In genomic region chr5:130813089-130813488, GRCm38 (mm10) we compare ENCODE assay signal across 14 mouse cellular contexts.
DNase-seq lines count a peak whose midpoint lies in the region; ATAC-seq and TF ChIP-seq lines count a peak whose summit lies in the region.
"Had no signal": no experiment of that assay in that cellular context is flagged by ENCODE, and none has a peak within 500 bp of the region (broad histone marks: within the 10 kb centered on the region; RNA-seq: fewer than 3 reads in every experiment).

No protein-coding gene starts in this region.

- H3K9me3 ChIP-seq in lung, embryonic 14.5 days (ENCODE audit: low read depth, low read length) = peaks cover 5% of the 10 kb centered on the region; the same call in 1 of the 2 replicates

- no peaks in the 10 kb centered on the region for H3K4me1 ChIP-seq in kidney, adult 2 months (ENCODE audit: control insufficient read depth, insufficient read depth, low read length)
- no peaks in the 10 kb centered on the region for H3K4me1 ChIP-seq in lung, embryonic 14.5 days (ENCODE audit: insufficient read depth)
- H3K4me1 ChIP-seq in testis, adult 2 months (ENCODE audit: control insufficient read depth, insufficient read depth, low read length) = no peaks in the 10 kb centered on the region
- H3K4me1 ChIP-seq: neural tube, embryonic 13.5 days had no signal

- H3K36me3 ChIP-seq in kidney, adult 2 months (ENCODE audit: control insufficient read depth, insufficient read depth, low read length) = no peaks in the 10 kb centered on the region
- no peaks in the 10 kb centered on the region for H3K36me3 ChIP-seq in lung, embryonic 14.5 days (ENCODE audit: insufficient read depth)
- H3K36me3 ChIP-seq in testis, adult 2 months (ENCODE audit: control insufficient read depth, insufficient read depth, low read length) = no peaks in the 10 kb centered on the region
- H3K36me3 ChIP-seq: neural tube, embryonic 13.5 days had no signal

- H3K27ac ChIP-seq in kidney, adult 2 months (ENCODE audit: insufficient read depth, low read depth, low read length) = no peak overlapping the region
- H3K27ac ChIP-seq in lung, embryonic 14.5 days (ENCODE audit: low read depth) = no peak overlapping the region
- no peak overlapping the region for H3K27ac ChIP-seq in testis, adult 2 months (ENCODE audit: control insufficient read depth, insufficient read depth, low read depth, low read length)
- H3K27ac ChIP-seq: neural tube, embryonic 13.5 days had no signal

- ATAC-seq in lung, embryonic 14.5 days (ENCODE audit: insufficient read depth) = no peak
- no peak for ATAC-seq in megakaryocyte progenitor cell, adult 5-6 weeks (replicated peaks; ENCODE audit: poor library complexity)

- no peak overlapping the region for H3K4me3 ChIP-seq in kidney, adult 2 months (ENCODE audit: insufficient read depth, low read depth, low read length)
- H3K4me3 ChIP-seq in lung, embryonic 14.5 days (ENCODE audit: low read depth, low read length) = no peak overlapping the region
- no peak overlapping the region for H3K4me3 ChIP-seq in testis, adult 2 months (ENCODE audit: control insufficient read depth, low read depth, low read length)
- H3K4me3 ChIP-seq: neural tube, embryonic 13.5 days had no signal

- WGBS in kidney, adult 2 months = 89% methylated on average over 9 of the region's 9 CpGs
- WGBS in lung, embryonic 14.5 days = 84% methylated on average over 9 of the region's 9 CpGs

- DNase-seq in cerebellum, adult 9-10 months = peak; percentile 54
- DNase-seq in cerebellum, adult 11-12 months = no peak
- DNase-seq in kidney, adult 2 months = no peak
- no peak for DNase-seq in kidney, postnatal 14 days
- no peak for DNase-seq in lung, embryonic 14.5 days
- no peak for DNase-seq in lung, postnatal 10 days
- DNase-seq: heart, postnatal 4 days; lung, postnatal 4 days; midbrain, embryonic 14.5 days; retina, postnatal 1 day had no signal

- TF ChIP-seq POLR2A in kidney, adult 2 months (IDR thresholded peaks at IDR 0.05; ENCODE audit: low read depth, low read length) = no peak
- no peak for TF ChIP-seq POLR2A in testis, adult 2 months (IDR thresholded peaks at IDR 0.05; ENCODE audit: control insufficient read depth, low read depth, low read length)

- H3K9ac ChIP-seq in lung, embryonic 14.5 days = no peak overlapping the region
- H3K9ac ChIP-seq: neural tube, embryonic 13.5 days had no signal

- H3K27me3 ChIP-seq in kidney, adult 2 months (replicated peaks; ENCODE audit: control insufficient read depth, insufficient read depth, low read length) = no peaks in the 10 kb centered on the region
- no peaks in the 10 kb centered on the region for H3K27me3 ChIP-seq in lung, embryonic 14.5 days (ENCODE audit: insufficient read depth, low read length)
- no peaks in the 10 kb centered on the region for H3K27me3 ChIP-seq in testis, adult 2 months (ENCODE audit: control insufficient read depth, insufficient read depth, low read length)
- H3K27me3 ChIP-seq: neural tube, embryonic 13.5 days had no signal

- 0 out of 2 replicates have a peak, but pooled peaks have one; percentile 7 for TF ChIP-seq CTCF in kidney, adult 2 months (conservative IDR thresholded peaks at IDR 0.05; ENCODE audit: insufficient read depth, insufficient read length, low read depth, low read length)
- peak; percentile 28; the same call in 1 of the 2 replicates for TF ChIP-seq CTCF in lung, embryonic 14.5 days (IDR thresholded peaks at IDR 0.05; ENCODE audit: low read depth)
- peak; percentile 49; the same call in 1 of the 2 replicates for TF ChIP-seq CTCF in testis, adult 2 months (IDR thresholded peaks at IDR 0.05; ENCODE audit: control insufficient read depth, insufficient read depth, insufficient replicate concordance, low read depth, low read length)

- H3K4me2 ChIP-seq in lung, embryonic 14.5 days = no peak overlapping the region
- H3K4me2 ChIP-seq: heart, embryonic 11.5 days; neural tube, embryonic 13.5 days had no signal
